Mouse (Mus musculus): Measurements from ENCODE around the gene Usp37.

GRCm38 (mm10) chr1:74434596-74434995 is 109.5 kb downstream of the Usp37 start:
- TF ChIP-seq POLR2A (IDR thresholded peaks at IDR 0.05; ENCODE audit: borderline replicate concordance, insufficient read depth, low read length) (no peak), CTCF (IDR thresholded peaks at IDR 0.05; ENCODE audit: borderline replicate concordance, insufficient read depth, low read depth, low read length) (no peak)

Data from cerebellum, adult 2 months (tissue).